Mouse (Mus musculus): Measurements from ENCODE around the gene Trim46.

The Trim46 gene

GRCm38 (mm10) chr3:89213803-89214530 is 32.1 kb downstream of the Trim46 start:
- no peak for DNase-seq (ENCODE audit: extremely low read depth, low read depth, low spot score)

GRCm38 (mm10) chr3:89210731-89211130 is 35.4 kb downstream of the Trim46 start:
- no peak for DNase-seq (ENCODE audit: extremely low read depth, low read depth, low spot score)

- DNase-seq (ENCODE audit: extremely low read depth, low read depth, low spot score): no peak
Measured at GRCm38 (mm10) chr3:89210162-89210561, 35.9 kb downstream of the Trim46 start.

GRCm38 (mm10) chr3:89209731-89210130 is 36.4 kb downstream of the Trim46 start:
- no peak for DNase-seq (ENCODE audit: extremely low read depth, low read depth, low spot score)

GRCm38 (mm10) chr3:89208736-89209135 is 37.4 kb downstream of the Trim46 start:
- no peak for DNase-seq (ENCODE audit: extremely low read depth, low read depth, low spot score)

GRCm38 (mm10) chr3:89208075-89208657 is 37.9 kb downstream of the Trim46 start:
- DNase-seq (ENCODE audit: extremely low read depth, low read depth, low spot score): peak; percentile 84

GRCm38 (mm10) chr3:89206695-89207094 is 39.4 kb downstream of the Trim46 start:
- DNase-seq (ENCODE audit: extremely low read depth, low read depth, low spot score): peak; percentile 88

GRCm38 (mm10) chr3:89206079-89206478 is 40.0 kb downstream of the Trim46 start:
- no peak for DNase-seq (ENCODE audit: extremely low read depth, low read depth, low spot score)

GRCm38 (mm10) chr3:89203142-89203514 is 43.0 kb downstream of the Trim46 start:
- no peak for DNase-seq (ENCODE audit: extremely low read depth, low read depth, low spot score)

- peak; percentile 88 for DNase-seq (ENCODE audit: extremely low read depth, low read depth, low spot score)
Measured at GRCm38 (mm10) chr3:89202253-89203141, 43.6 kb downstream of the Trim46 start, which contains the start of gene Gba. Gene Gba (plus strand): TSS chr3:89202928.

GRCm38 (mm10) chr3:89199839-89200238 is 46.3 kb downstream of the Trim46 start:
- DNase-seq (ENCODE audit: extremely low read depth, low read depth, low spot score): no peak

- peak; percentile 77 for DNase-seq (ENCODE audit: extremely low read depth, low read depth, low spot score)
Measured at GRCm38 (mm10) chr3:89195979-89196877, 49.9 kb downstream of the Trim46 start.

GRCm38 (mm10) chr3:89193853-89194252 is 52.3 kb downstream of the Trim46 start:
- no peak for DNase-seq (ENCODE audit: extremely low read depth, low read depth, low spot score)

- no peak for DNase-seq (ENCODE audit: extremely low read depth, low read depth, low spot score)
Measured at GRCm38 (mm10) chr3:89193351-89193750, 52.8 kb downstream of the Trim46 start.

- DNase-seq (ENCODE audit: extremely low read depth, low read depth, low spot score): no peak
Measured at GRCm38 (mm10) chr3:89190436-89190835, 55.7 kb downstream of the Trim46 start.

GRCm38 (mm10) chr3:89188478-89188875 is 57.6 kb downstream of the Trim46 start:
- no peak for DNase-seq (ENCODE audit: extremely low read depth, low read depth, low spot score)

- DNase-seq (ENCODE audit: extremely low read depth, low read depth, low spot score): no peak
Measured at GRCm38 (mm10) chr3:89187690-89188477, 58.2 kb downstream of the Trim46 start.

GRCm38 (mm10) chr3:89187197-89187596 is 58.9 kb downstream of the Trim46 start:
- DNase-seq (ENCODE audit: extremely low read depth, low read depth, low spot score): no peak

All from fat pad, adult 2 months (tissue).